Mouse (Mus musculus): Measurements from ENCODE around the gene Acss2.
A peak's percentile ranks its signal among the peaks of the same experiment; 100 is the strongest.

DNA sequence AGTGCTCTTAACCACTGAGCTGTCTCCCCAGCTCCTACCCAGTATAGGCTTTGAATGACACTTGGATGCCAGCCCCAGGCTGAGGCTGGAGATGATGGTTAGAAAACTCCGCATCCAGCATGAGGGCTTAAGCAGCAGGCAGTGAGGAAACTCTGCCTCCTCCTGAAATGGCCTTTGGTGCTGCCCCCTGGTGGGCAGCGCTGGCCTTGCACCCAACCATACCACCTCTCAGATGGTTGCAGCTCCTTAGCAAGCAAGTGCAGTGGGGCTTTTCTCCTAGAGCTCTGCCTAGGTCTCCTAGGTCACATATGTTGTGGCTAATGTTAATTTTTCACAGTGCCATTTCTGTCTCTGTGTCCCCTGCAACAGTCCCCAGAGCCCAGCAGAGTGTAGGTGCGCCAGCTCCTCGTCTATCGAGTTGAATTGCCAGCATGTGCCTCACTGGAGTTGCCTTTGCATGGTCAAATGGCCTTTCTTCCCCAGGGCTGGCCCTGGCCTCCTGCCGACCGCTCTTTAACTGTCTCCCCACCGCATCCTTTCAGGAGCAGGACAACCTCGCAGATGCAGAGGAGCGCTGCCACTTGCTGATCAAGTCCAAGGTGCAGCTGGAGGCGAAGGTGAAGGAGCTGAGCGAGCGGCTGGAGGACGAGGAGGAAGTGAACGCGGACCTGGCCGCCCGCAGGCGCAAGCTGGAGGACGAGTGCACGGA is 109.4 kb downstream of the Acss2 start:
- no peak for TF ChIP-seq POLR2A (IDR thresholded peaks at IDR 0.05; ENCODE audit: control insufficient read depth, low read depth, low read length)
- peak; percentile 98 for TF ChIP-seq CTCF (IDR thresholded peaks at IDR 0.05; ENCODE audit: control insufficient read depth, insufficient read depth, insufficient replicate concordance, low read depth, low read length)
